Mouse (Mus musculus): ENCODE measurements around the gene Fbxl17. TPM values are rescaled to one million over a fixed set of nuclear protein-coding genes. Genes with fewer than 3 reads are reported as not detected.

The Fbxl17 gene
- polyA plus RNA-seq, 1 experiment = 7.3 TPM

DNA sequence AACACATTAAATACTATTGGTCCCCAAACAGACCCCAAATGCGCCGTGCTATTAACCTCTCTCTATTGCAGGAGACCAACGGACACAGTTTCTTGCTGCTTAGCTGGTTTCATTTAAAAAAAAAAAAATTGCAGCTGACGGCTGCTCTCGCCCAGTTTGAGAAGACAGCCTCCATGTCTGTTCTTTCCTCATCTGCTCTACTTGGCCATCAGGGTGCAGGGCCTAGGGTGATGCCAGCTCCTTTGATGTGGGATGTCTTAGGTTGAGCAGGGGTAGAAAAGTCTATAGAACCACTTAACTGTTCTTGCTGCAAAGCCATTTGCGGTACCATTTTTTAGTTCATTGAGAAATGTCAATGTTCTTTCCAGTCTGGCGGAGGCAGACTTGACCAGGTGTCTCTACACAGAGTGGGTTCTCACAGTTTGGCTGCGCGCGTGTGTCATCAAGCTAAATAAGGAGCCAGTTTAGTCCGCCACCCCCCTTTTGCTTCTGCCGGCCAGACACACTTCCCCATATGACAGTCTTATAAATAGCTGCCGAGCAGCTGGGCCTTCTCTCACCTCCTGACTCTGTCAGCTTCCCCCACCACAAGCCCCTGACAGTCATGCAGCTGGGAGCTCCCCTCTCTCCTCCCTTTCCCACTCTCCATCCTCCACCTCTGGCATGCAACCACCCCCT is 487.8 kb downstream of the Fbxl17 start:
- H3K27ac ChIP-seq (ENCODE audit: control insufficient read depth, insufficient read depth, low read length) = no peak overlapping the region
- no peaks in the 10 kb centered on the region for H3K27me3 ChIP-seq (ENCODE audit: control insufficient read depth, insufficient read depth, low read length)
- WGBS = 18% methylated on average over 13 of the region's 13 CpGs
- no peak overlapping the region for H3K4me3 ChIP-seq (ENCODE audit: control insufficient read depth, insufficient read depth, low read length)
- DNase-seq = peak; percentile 16
- H3K36me3 ChIP-seq (ENCODE audit: control insufficient read depth, insufficient read depth, low read length) = no peaks in the 10 kb centered on the region
- TF ChIP-seq CTCF (IDR thresholded peaks at IDR 0.05; ENCODE audit: borderline replicate concordance, control insufficient read depth, extremely low read depth, insufficient read depth, low read length, poor library complexity) = no peak
- TF ChIP-seq POLR2A (IDR thresholded peaks at IDR 0.05; ENCODE audit: control insufficient read depth, extremely low read depth, insufficient read depth, low read length, poor library complexity) = no peak
- H3K4me1 ChIP-seq (replicated peaks; ENCODE audit: control insufficient read depth, insufficient read depth, low read length) = peaks cover 7% of the 10 kb centered on the region; the same call in 1 of the 2 replicates

GRCm38 (mm10) chr17:63010830-63011229 is 489.0 kb downstream of the Fbxl17 start:
- Histone ChIP-seq H3K4me1 (replicated peaks; ENCODE audit: control insufficient read depth, insufficient read depth, low read length) (peaks cover 7% of the 10 kb centered on the region; the same call in 1 of the 2 replicates), H3K4me3 (ENCODE audit: control insufficient read depth, insufficient read depth, low read length) (no peak overlapping the region), H3K27ac (ENCODE audit: control insufficient read depth, insufficient read depth, low read length) (no peak overlapping the region), H3K27me3 (ENCODE audit: control insufficient read depth, insufficient read depth, low read length) (no peaks in the 10 kb centered on the region), H3K36me3 (ENCODE audit: control insufficient read depth, insufficient read depth, low read length) (no peaks in the 10 kb centered on the region)
- no peak for DNase-seq
- 97% methylated on average over 10 of the region's 10 CpGs for WGBS
- no peak for TF ChIP-seq CTCF (IDR thresholded peaks at IDR 0.05; ENCODE audit: borderline replicate concordance, control insufficient read depth, extremely low read depth, insufficient read depth, low read length, poor library complexity)
- no peak for TF ChIP-seq POLR2A (IDR thresholded peaks at IDR 0.05; ENCODE audit: control insufficient read depth, extremely low read depth, insufficient read depth, low read length, poor library complexity)

DNA sequence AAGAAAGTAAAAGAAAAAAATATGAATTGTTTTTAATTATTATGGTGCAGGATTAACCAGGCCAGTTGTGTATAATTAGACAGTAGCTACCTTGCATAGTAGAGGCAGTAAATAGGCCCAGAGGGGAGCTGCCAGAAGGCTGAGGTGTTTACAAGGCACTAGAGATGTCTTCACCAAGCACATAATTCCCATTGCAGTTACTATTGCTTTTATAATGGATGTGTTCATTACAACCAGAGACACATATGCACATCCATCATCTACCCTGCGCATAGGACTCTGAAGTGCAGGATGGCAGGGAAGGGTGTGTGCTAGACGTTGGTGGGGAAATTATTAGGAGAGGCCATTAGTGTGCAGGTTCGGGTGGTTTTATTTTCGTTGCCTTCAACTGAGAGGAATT is 491.0 kb downstream of the Fbxl17 start:
- Histone ChIP-seq H3K4me3 (ENCODE audit: control insufficient read depth, insufficient read depth, low read length) (no peak overlapping the region), H3K36me3 (ENCODE audit: control insufficient read depth, insufficient read depth, low read length) (no peaks in the 10 kb centered on the region), H3K4me1 (replicated peaks; ENCODE audit: control insufficient read depth, insufficient read depth, low read length) (peaks cover 7% of the 10 kb centered on the region; the same call in 1 of the 2 replicates), H3K27ac (ENCODE audit: control insufficient read depth, insufficient read depth, low read length) (no peak overlapping the region), H3K27me3 (ENCODE audit: control insufficient read depth, insufficient read depth, low read length) (no peaks in the 10 kb centered on the region)
- DNase-seq = no peak
- WGBS = 94% methylated on average over 4 of the region's 4 CpGs
- TF ChIP-seq CTCF (IDR thresholded peaks at IDR 0.05; ENCODE audit: borderline replicate concordance, control insufficient read depth, extremely low read depth, insufficient read depth, low read length, poor library complexity) = no peak
- no peak for TF ChIP-seq POLR2A (IDR thresholded peaks at IDR 0.05; ENCODE audit: control insufficient read depth, extremely low read depth, insufficient read depth, low read length, poor library complexity)

DNA sequence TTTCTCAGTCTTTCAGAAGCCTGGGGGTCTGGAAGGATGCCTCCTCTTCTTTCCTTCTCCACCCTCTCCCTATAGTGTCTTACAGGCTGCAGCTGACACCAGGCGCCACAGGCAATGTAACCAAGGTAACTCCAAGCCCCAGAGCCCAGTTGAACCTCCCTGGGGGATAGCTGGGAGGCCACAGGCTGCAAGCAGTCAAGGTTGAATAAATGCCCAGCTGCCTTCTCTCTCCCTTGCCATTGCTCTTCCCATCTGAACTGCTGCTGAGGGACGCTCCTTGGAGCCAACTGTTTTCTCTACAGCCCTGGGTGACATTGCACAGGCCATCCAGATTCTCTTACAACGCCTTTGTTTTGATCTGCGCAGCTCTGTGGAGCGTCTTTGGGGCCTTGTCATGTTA is 491.5 kb downstream of the Fbxl17 start:
- Histone ChIP-seq H3K27me3 (ENCODE audit: control insufficient read depth, insufficient read depth, low read length) (no peaks in the 10 kb centered on the region), H3K27ac (ENCODE audit: control insufficient read depth, insufficient read depth, low read length) (no peak overlapping the region), H3K4me3 (ENCODE audit: control insufficient read depth, insufficient read depth, low read length) (no peak overlapping the region), H3K4me1 (replicated peaks; ENCODE audit: control insufficient read depth, insufficient read depth, low read length) (peaks cover 7% of the 10 kb centered on the region; the same call in 1 of the 2 replicates), H3K36me3 (ENCODE audit: control insufficient read depth, insufficient read depth, low read length) (no peaks in the 10 kb centered on the region)
- no peak for TF ChIP-seq POLR2A (IDR thresholded peaks at IDR 0.05; ENCODE audit: control insufficient read depth, extremely low read depth, insufficient read depth, low read length, poor library complexity)
- WGBS = 90% methylated on average over 5 of the region's 5 CpGs
- no peak for DNase-seq

- Histone ChIP-seq H3K36me3 (ENCODE audit: control insufficient read depth, insufficient read depth, low read length) (no peaks in the 10 kb centered on the region), H3K4me3 (ENCODE audit: control insufficient read depth, insufficient read depth, low read length) (no peak overlapping the region), H3K4me1 (replicated peaks; ENCODE audit: control insufficient read depth, insufficient read depth, low read length) (peaks cover 7% of the 10 kb centered on the region; the same call in 1 of the 2 replicates), H3K27ac (ENCODE audit: control insufficient read depth, insufficient read depth, low read length) (no peak overlapping the region), H3K27me3 (ENCODE audit: control insufficient read depth, insufficient read depth, low read length) (no peaks in the 10 kb centered on the region)
- DNase-seq = no peak
- 96% methylated on average over 12 of the region's 12 CpGs for WGBS
- TF ChIP-seq CTCF (IDR thresholded peaks at IDR 0.05; ENCODE audit: borderline replicate concordance, control insufficient read depth, extremely low read depth, insufficient read depth, low read length, poor library complexity) (no peak), POLR2A (IDR thresholded peaks at IDR 0.05; ENCODE audit: control insufficient read depth, extremely low read depth, insufficient read depth, low read length, poor library complexity) (no peak)
These were observed 491.9 kb downstream of the Fbxl17 start for GRCm38 (mm10) chr17:63007876-63008275.
